Mouse (Mus musculus) embryo, embryonic 10.5 days (tissue): ENCODE data around the gene Zfp286.
A peak's percentile ranks its signal among the peaks of the same experiment; 100 is the strongest.

Experiments used
- DNase-seq: peaks from one replicate; pipeline ENCODE4 v3.0.0-alpha.2; 2015; ENCODE audit warnings: low spot score

The Zfp286 gene

GRCm38 (mm10) chr11:62788935-62789616, at the start of gene Zfp286:
Gene Zfp286 (minus strand): TSS chr11:62789462.
- peak; percentile 98 for DNase-seq

- DNase-seq: no peak
Measured at GRCm38 (mm10) chr11:62831906-62832305, 42.6 kb upstream of the Zfp286 start.

- DNase-seq: no peak
Measured at GRCm38 (mm10) chr11:62830387-62830786, 41.1 kb upstream of the Zfp286 start.

GRCm38 (mm10) chr11:62827911-62828310, 38.6 kb upstream of the Zfp286 start:
- DNase-seq: no peak

- no peak for DNase-seq
Measured at GRCm38 (mm10) chr11:62827135-62827534, 37.9 kb upstream of the Zfp286 start.

- no peak for DNase-seq
Measured at GRCm38 (mm10) chr11:62826106-62826733, 37.0 kb upstream of the Zfp286 start.

- DNase-seq: no peak
Measured at GRCm38 (mm10) chr11:62825222-62826105, 36.2 kb upstream of the Zfp286 start.

- DNase-seq: no peak
Measured at GRCm38 (mm10) chr11:62824211-62824610, 34.9 kb upstream of the Zfp286 start.

GRCm38 (mm10) chr11:62821893-62822292, 32.6 kb upstream of the Zfp286 start:
- DNase-seq: no peak

- DNase-seq: peak; percentile 42
Measured at GRCm38 (mm10) chr11:62820661-62821437, 31.6 kb upstream of the Zfp286 start.

GRCm38 (mm10) chr11:62820059-62820541, 30.8 kb upstream of the Zfp286 start, which contains the start of gene Trim16:
Gene Trim16 (plus strand): TSS chr11:62820231.
- DNase-seq: peak; percentile 74

GRCm38 (mm10) chr11:62819059-62819686, 29.9 kb upstream of the Zfp286 start:
- no peak for DNase-seq

GRCm38 (mm10) chr11:62816591-62816990, 27.3 kb upstream of the Zfp286 start:
- no peak for DNase-seq

- DNase-seq: no peak
Measured at GRCm38 (mm10) chr11:62815438-62815837, 26.2 kb upstream of the Zfp286 start.

- no peak for DNase-seq
Measured at GRCm38 (mm10) chr11:62814625-62815024, 25.4 kb upstream of the Zfp286 start.

- DNase-seq: no peak
Measured at GRCm38 (mm10) chr11:62813970-62814624, 24.8 kb upstream of the Zfp286 start.

- no peak for DNase-seq
Measured at GRCm38 (mm10) chr11:62813497-62813896, 24.2 kb upstream of the Zfp286 start.

GRCm38 (mm10) chr11:62812268-62812667, 23.0 kb upstream of the Zfp286 start:
- no peak for DNase-seq

GRCm38 (mm10) chr11:62809201-62809600, 19.9 kb upstream of the Zfp286 start:
- peak; percentile 36 for DNase-seq

- no peak for DNase-seq
Measured at GRCm38 (mm10) chr11:62807965-62808364, 18.7 kb upstream of the Zfp286 start.

GRCm38 (mm10) chr11:62804119-62804518, 14.9 kb upstream of the Zfp286 start:
- no peak for DNase-seq
